8 mouse cellular contexts compared by ENCODE assay signal in genomic region chr8:69654358-69654981, GRCm38 (mm10). TPM values are rescaled to one million over a fixed set of nuclear protein-coding genes. Genes with fewer than 3 reads are reported as not detected.
DNase-seq lines count a peak whose midpoint lies in the region; ATAC-seq lines count a peak whose summit lies in the region.

Gene Zfp964 (plus strand): TSS chr8:69654479.

- peak within 1 kb of the TSS; percentile 97 for H3K4me2 ChIP-seq in heart, embryonic 14.5 days (ENCODE audit: low read length)
- peak within 1 kb of the TSS; percentile 74 for H3K4me2 ChIP-seq in liver, embryonic 13.5 days
- H3K4me2 ChIP-seq in stomach, embryonic 16.5 days (ENCODE audit: low read depth, low read length), result peak within 1 kb of the TSS; percentile 90

- peak; percentile 98 for ATAC-seq in heart, embryonic 14.5 days (ENCODE audit: insufficient number of reproducible peaks, insufficient read depth, low FRiP score, low read depth)
- ATAC-seq in liver, embryonic 13.5 days (ENCODE audit: low read depth), result peak; percentile 91
- ATAC-seq in stomach, embryonic 16.5 days (ENCODE audit: insufficient read depth, low FRiP score), result peak; percentile 99

- H3K4me3 ChIP-seq in heart, embryonic 14.5 days (ENCODE audit: control insufficient read depth in 1 of 2, insufficient read depth in 1 of 2, low read depth in 1 of 2, low read length in 2 of 2), result peak within 1 kb of the TSS; percentile 61 to 63
- H3K4me3 ChIP-seq in liver, embryonic 13.5 days (replicated peaks), result peak within 1 kb of the TSS; percentile 60
- H3K4me3 ChIP-seq in stomach, embryonic 16.5 days (replicated peaks; ENCODE audit: low read length), result peak within 1 kb of the TSS; percentile 69

- peak within 1 kb of the TSS; percentile 84 for H3K9ac ChIP-seq in heart, embryonic 14.5 days (ENCODE audit: low read length)
- peak within 1 kb of the TSS; percentile 68 for H3K9ac ChIP-seq in liver, embryonic 13.5 days
- peak within 1 kb of the TSS; percentile 84 for H3K9ac ChIP-seq in stomach, embryonic 16.5 days (ENCODE audit: low read length)

- H3K9me3 ChIP-seq in heart, embryonic 14.5 days (ENCODE audit: control insufficient read depth, low read length), result peaks cover 1% of the 10 kb centered on the region; the same call in 1 of the 2 replicates
- no peaks in the 10 kb centered on the region for H3K9me3 ChIP-seq in liver, embryonic 13.5 days (replicated peaks)
- H3K9me3 ChIP-seq in stomach, embryonic 16.5 days (replicated peaks; ENCODE audit: control insufficient read depth, low read length), result no peaks in the 10 kb centered on the region; the same call in 1 of the 2 replicates

- H3K4me1 ChIP-seq in heart, embryonic 14.5 days (ENCODE audit: control insufficient read depth in 2 of 2, insufficient read depth in 2 of 2, low read length in 2 of 2), result no peaks in the 10 kb centered on the region
- peaks cover 8% of the 10 kb centered on the region for H3K4me1 ChIP-seq in liver, embryonic 13.5 days (replicated peaks)
- no peaks in the 10 kb centered on the region for H3K4me1 ChIP-seq in stomach, embryonic 16.5 days (ENCODE audit: control insufficient read depth, insufficient read depth, low read length)

- under 1% methylated on average over 55 of the region's 55 CpGs for WGBS in heart, embryonic 14.5 days
- under 1% methylated on average over 55 of the region's 55 CpGs for WGBS in liver, embryonic 13.5 days (ENCODE audit: insufficient replicate concordance)
- WGBS in stomach, embryonic 16.5 days, result under 1% methylated on average over 55 of the region's 55 CpGs

- H3K36me3 ChIP-seq in heart, embryonic 14.5 days (ENCODE audit: control insufficient read depth, insufficient read depth, low read length), result 0 out of 2 replicates have a peak, but pooled peaks cover under 1% of the 10 kb centered on the region
- no peaks in the 10 kb centered on the region for H3K36me3 ChIP-seq in liver, embryonic 13.5 days
- H3K36me3 ChIP-seq in stomach, embryonic 16.5 days (ENCODE audit: control insufficient read depth, insufficient read depth, low read length), result no peaks in the 10 kb centered on the region

- H3K27ac ChIP-seq in heart, embryonic 14.5 days (replicated peaks in 1 of 2; ENCODE audit: control insufficient read depth in 1 of 2, insufficient read depth in 1 of 2, low read depth in 2 of 2, low read length in 2 of 2), result peak within 1 kb of the TSS; percentile 70 to 93
- peak within 1 kb of the TSS; percentile 39; the same call in 1 of the 2 replicates for H3K27ac ChIP-seq in liver, embryonic 13.5 days
- H3K27ac ChIP-seq in stomach, embryonic 16.5 days (ENCODE audit: low read length), result peak within 1 kb of the TSS; percentile 88

- peak; percentile 90 for DNase-seq in CD4-positive, CD25-positive, alpha-beta regulatory T cell, adult 2 months (ENCODE audit: low read depth, low spot score)
- DNase-seq in c-Kit-negative CD71-positive TER-119-positive erythroid progenitor cells, embryonic 14.5 days (ENCODE audit: low read depth, low spot score), result peak; percentile 4
- DNase-seq in fibroblast of lung, adult 2 months (ENCODE audit: low read depth), result peak; percentile 83
- peak; percentile 96 for DNase-seq in kidney, postnatal 14 days
- peak; percentile 58 for DNase-seq in liver, embryonic 13.5 days
- peak; percentile 90 for DNase-seq in neural tube, embryonic 10.5 days (ENCODE audit: extremely low spot score, low spot score)

- no peaks in the 10 kb centered on the region for H3K27me3 ChIP-seq in heart, embryonic 14.5 days (ENCODE audit: control insufficient read depth, insufficient read depth, low read length)
- H3K27me3 ChIP-seq in liver, embryonic 13.5 days, result peaks cover 34% of the 10 kb centered on the region
- H3K27me3 ChIP-seq in stomach, embryonic 16.5 days (ENCODE audit: control insufficient read depth, insufficient read depth, low read length), result no peaks in the 10 kb centered on the region

RNA-seq across cellular contexts. Expression of gene Zfp964, which starts in this region (rescaled TPM):
- polyA plus RNA-seq in heart, embryonic 14.5 days (2014; fragmentation: Nextera tagmentation; extraction: Ambion mirVana), result 2.0 and 2.1 TPM in 2 replicates
- 0.27 and 0.37 TPM in 2 replicates for polyA plus RNA-seq in liver, embryonic 13.5 days (2015; fragmentation: Nextera tagmentation; extraction: Ambion mirVana)
- polyA plus RNA-seq in stomach, embryonic 16.5 days (2015; fragmentation: Nextera tagmentation; extraction: Ambion mirVana), result 1.9 TPM in 2 replicates

Comparison
In these comparisons a context has a peak if more than half of its experiments do, and no peak if none do; other contexts are left out.
1. Peak in every context shown above with its lines: DNase-seq, ATAC-seq, H3K4me3 ChIP-seq and H3K27ac ChIP-seq.
2. Peak in DNase-seq, ATAC-seq, H3K4me3 ChIP-seq, H3K27ac ChIP-seq, H3K9ac ChIP-seq and H3K4me2 ChIP-seq in liver, embryonic 13.5 days; RNA of the gene not detected or under 1 TPM.
3. DNase-seq: peak in every context shown above with its lines; median percentile 96 in kidney, postnatal 14 days; 90 in CD4-positive, CD25-positive, alpha-beta regulatory T cell, adult 2 months; 90 in neural tube, embryonic 10.5 days; 83 in fibroblast of lung, adult 2 months; 58 in liver, embryonic 13.5 days; 4 in c-Kit-negative CD71-positive TER-119-positive erythroid progenitor cells, embryonic 14.5 days.